Mouse (Mus musculus) MN1 (cell line): ENCODE results near the gene Cobl.

Experiments used
- DNase-seq: peaks from one replicate; pipeline ENCODE4 v3.0.0-alpha.2; 2016; ENCODE audit warnings: low spot score

Cobl gene

DNA sequence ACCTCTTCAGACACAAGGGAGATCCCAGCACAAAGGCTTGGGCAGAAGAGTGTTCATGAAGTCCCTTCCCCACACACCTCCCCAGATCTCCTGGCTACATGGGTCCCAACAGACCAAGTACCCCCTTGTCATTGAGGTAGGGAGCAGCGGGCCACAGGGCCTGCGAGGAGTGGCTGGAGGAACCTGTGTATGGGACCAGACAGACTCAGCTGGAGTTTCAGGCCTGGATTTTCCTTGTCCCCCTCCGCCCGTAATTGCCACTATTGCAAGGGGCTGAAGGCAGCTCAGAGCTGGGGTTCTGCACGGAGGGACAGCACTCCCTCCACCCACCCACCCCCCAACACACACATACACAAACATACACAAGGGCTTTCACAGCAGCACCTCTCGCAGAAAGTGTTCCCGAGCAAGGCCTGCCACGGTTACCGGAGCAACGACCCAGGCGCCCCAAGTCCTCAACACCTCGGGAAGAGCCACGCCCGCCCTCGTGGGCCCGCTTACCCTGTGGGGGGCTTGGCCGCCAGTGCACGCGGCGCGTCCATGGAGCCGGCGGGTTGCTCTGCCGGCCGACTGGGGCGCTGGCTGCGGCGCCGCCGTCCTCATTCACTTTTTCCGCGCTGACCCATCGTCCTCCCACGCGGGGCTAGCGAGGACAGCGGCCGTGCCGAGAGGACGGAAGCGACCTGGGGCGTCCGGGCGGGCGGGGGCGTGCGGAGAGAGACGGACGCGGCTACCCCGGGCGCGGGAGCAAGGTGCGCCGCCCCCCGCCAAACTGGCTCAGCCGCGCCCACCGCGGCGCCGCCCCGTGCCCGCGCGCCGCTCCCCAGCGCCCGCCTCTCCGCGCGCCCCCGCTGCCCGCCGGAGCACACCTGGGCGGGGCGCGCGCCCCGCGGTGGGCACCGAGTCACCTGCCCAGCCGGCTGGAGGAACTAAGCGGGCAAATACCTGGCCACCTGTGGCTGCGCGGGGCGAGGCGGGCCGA, at the start of gene Cobl:
TSS of gene Cobl (minus strand) at position 780 of the 982 bp plus-strand sequence.
- DNase-seq, result no peak

DNA sequence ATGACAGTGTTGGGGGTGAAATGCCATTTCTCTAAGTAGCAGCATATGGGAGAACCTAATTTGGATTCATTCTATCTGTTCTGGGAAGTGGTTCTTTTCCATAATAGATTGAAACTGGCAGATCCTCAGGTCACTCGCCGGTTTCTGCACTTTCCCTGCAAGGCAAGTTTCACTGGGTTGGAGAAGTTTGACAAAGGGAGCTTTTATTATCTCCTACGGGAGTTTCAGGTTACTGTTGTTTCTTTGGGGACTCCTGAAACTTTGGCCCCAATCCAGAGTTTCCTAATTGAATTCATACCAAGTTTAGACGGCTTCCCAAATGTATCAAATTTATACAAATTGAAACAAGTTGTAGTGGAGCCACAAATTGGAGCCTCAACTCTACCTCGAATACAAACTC, 49.0 kb upstream of the Cobl start:
- no peak for DNase-seq

DNA sequence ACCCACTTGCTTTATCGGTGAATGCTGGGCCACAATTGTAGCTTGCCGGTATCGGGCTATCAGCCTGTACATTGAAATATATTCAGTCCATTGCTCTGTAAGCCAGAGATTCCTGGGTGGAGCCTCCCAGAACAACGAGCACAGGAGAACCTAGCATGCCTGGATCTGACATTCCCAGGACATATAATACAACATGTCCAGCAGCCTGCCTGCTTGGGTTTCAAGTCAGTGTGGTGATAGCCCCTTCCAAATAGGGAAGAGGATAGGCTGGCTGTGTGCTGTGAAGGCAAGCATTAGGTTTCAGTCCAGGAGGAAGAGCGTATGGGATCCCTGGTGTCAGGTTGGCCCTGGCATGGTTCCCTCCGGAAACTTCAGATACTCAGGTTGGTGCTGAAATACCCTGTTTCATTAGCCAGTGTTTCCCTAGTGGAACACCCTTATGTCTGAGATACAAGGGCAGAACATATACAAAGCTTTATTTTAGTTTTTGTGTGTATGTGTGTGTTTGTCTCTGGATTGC, 41.7 kb upstream of the Cobl start:
- no peak for DNase-seq

DNA sequence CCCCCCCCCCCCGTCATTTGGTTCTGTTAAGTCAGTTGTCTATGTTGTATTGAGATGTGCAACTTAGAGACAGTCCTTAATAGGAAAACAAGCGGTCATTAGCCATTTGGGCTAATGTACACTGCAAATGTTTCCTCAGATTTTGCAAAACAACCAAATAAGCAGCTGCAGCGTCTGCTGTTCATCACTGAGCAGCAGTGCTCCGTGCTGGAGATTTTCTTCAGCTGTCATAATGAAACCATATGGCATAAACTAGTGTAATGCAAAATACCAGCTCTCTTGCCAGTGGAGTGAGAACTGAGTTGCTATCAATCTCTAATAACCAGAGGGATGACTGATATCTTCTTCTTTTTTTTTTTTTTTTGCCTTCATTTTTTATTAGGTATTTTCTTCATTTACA, 39.0 kb upstream of the Cobl start:
- DNase-seq, result no peak

DNA sequence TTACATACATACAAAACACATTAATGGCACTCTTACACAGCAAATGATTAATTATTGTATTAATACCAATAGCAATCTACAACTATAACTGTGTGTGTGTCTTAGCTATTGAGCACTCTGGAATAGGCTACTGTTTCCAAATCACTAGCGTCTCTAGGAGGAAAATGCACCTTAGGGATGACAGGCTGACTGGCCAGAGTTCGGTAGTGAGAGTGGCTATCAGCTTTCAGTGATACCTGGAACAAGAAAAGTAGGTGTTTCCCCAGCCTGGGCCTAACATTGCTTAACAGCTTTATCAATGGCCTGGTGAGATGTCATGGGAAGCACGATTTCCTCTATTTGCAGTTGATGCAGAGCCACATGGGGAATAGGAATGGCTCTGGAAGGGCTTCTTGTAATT, 37.0 kb upstream of the Cobl start:
- DNase-seq, result no peak

DNA sequence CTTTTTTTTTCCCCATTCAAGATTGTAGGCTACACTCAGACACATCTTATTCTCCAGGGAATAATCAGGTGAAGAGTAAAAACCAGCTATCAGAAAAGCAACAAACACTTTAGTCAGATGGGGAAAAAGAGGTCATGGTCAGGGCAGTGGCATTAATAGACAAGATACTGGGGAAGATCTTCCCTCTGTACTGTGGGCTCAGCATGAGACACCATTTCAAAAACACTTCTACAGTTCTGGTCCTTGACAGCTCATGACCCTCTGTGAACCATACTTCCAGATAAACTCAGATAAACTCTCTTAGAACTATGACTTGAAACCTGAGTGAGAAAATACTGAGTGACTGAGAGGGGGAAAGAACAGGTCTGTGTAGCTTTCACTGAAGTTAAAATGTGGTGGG, 29.0 kb upstream of the Cobl start:
- no peak for DNase-seq

DNA sequence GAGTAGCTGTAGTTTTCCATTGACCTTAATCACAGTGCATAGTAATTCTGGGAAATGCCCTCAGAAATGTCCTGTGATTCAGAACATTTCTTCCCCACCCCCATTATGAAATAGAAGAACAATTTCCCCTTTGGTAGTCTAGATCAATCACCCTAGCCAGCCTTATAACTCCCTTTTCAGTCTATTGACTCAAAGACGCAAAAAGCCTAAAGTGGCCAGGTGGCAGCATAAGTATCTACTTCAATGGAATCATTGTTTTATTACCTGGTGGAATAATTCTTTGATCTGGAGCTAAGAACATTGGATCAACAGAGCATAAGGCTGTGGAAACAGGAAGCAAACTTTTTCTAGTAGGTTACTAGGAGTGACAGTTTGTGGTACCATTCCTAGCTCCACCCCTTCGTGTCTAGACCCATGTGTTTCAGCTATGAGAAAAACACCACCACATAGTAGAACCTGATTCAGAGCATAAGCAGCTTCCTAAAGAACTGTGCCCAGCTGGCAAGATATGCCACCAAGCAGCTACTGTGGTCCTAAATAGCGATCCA, 15.2 kb upstream of the Cobl start:
- no peak for DNase-seq

DNA sequence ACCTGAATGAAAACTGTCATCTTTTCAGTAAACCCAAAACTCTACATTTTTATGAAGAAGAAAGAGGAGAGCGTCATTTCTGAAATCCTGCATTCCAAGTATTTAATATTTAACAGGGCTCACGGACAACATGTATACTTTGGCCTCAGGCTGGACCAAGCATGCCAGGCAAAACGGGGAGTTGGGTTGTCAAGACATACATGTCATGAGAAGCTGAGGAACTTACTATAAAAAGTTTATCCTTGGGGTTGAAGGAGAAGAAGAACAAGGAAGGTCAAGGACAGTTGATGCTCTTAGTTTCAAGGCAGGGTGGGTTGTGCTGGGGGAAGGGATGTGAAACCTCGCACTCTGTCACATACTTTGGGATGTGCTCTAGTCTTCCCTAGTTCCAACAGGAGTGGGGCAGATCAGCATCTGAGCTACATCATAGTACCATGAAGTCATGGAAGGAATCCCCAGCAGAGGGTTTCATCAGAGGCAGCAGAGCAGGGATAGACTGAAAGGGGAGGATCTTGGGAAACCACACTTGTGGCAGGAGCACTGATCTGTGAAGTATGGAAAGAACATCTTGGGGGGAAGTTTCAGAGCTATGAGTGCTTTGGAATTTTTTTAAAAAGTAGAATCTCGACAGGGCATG, 9.7 kb upstream of the Cobl start:
- no peak for DNase-seq

DNA sequence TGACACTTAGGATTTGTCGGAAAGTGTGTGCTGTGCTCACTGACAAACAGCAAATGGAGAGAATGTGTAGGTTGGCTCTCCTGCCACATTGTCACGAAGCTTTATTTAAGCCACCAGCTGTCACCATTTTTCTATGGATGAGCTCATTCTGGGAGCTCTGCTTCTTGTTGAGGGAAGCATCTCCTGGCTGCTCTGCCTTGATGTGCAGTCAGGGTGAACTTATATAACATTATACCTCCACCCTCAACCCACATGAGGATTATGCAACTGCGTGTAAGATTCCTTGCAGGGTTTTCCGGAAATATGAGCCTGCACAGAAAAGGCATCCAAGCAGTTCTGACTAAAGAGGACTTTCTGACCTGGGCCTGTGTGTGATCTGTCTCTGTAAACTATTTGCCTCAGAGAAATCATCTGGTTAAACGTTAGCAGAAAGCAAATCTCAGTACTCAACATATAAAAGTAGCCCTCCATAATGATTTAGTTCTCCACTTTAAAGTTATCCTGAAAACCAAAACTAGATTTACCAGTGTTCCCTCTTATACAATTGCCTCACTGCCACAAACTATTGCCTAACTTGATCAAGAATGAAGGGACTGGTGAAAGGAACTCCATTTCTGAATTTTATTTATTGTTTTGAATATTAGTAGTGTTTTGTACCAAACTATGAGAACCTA, 9.0 kb upstream of the Cobl start:
- no peak for DNase-seq

DNA sequence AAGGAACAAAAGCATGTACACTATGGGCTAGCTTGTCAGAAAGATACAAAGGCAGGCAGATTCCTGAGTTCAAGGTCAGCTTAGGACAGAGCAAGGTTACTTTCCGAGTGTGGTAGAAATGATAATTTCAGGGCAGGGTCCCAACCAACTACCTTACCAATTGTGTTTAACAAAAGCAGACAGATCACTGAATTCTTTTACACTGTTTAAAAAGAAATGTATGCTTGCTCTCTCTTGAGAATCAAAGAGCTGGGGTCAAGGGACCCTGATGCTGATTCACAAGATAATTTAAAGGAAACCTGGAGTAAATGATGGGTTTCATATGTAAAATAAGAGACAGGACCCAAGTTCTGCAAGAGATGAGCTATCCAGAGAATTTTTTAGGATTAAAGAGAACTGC, 4.9 kb upstream of the Cobl start:
- DNase-seq, result no peak

DNA sequence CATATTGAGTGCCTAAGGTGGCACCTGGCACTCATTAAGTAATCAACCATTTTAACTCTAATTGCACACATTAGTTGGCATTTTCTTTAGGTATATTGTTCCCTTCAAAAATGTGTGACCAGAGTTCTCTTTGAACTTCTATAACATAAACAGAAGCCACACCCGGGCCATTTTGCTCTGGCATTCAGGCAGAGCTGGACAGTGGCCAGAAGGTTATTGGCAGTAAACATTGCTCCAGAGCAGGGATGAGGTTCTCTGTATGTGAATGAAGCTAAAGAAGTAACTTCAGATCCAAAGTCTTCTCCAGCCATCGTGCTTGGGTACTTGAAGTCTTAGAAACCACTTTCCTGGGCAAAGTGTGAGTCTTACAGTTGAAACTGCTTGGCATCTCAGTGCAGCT, 3.9 kb upstream of the Cobl start:
- DNase-seq, result no peak

DNA sequence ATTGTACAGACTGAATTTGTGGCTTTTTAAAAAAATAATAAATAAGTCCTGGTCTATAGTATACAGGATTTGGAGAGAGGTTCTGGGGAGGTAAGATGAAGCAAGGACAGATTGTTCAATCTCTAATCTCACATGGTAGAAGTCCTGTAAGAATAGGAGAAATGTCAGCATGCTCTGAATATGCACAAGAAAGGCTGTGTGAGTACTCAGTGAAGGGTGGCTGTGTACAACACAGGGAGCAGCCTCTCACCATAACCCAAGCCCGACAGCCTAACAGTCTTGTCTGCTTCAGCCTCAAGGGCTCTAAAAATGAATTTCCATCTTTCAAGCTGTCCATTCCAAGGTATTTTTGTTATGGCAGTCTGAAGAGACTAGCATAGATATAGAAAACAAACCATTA, 3.1 kb upstream of the Cobl start:
- no peak for DNase-seq

DNA sequence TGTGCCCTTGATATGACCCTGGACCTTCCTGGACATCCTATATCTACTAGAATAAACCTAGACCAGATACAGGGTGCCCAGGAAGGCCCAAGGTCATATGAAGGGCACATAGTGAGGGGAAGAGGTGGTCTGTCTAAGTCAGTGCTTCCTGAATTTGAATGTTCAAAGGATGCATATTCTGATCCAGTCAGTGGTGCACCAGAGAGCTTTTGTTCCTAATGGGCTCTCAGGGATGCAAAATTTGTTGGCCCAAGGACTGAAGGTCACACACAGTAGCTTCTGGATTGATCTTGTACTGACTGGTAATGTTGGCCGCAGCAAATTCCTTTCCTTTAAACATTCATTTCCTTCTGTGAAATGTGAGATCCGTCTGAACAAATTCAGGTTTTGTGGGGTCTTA, 2.5 kb upstream of the Cobl start:
- DNase-seq, result no peak

DNA sequence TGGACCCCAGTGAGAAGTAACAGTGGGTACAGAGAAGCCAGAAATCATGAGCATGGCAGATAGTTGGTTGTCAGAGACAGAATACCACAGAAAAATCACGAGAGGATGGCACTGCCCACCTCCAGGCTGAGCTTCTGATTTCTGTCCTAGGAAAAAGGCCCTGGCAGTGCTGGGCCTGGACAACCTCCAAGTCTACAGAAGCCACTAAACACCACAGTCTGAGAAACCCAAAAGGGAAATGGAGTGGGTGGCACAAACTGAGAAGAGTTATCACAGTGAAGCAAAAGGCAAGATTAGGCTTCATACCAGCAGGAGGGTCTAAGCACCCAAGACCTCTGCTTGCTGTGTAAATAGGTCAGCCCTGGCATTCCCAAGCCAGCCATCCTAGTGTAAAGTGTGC, 1.8 kb upstream of the Cobl start:
- DNase-seq, result no peak

DNA sequence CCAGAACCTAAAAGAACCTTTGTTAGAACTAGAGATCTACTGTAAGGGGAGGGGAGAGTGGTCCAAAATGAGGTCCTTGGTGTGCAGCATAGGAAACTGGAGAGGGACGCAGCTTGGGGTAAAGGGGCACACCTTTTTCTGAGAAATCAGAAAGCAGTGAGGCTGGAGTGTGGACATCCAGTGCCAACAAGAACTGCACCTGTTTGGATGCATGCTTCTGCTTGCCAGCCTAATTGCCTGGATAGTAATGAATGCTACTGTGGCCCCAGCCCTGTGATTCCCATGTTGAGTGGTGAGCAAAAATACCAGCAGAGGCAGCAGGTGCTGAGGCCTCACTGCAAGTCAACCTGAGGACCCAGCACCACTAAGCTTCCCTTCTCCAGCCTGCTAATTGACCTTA, 469 bp upstream of the Cobl start:
- DNase-seq, result no peak

DNA sequence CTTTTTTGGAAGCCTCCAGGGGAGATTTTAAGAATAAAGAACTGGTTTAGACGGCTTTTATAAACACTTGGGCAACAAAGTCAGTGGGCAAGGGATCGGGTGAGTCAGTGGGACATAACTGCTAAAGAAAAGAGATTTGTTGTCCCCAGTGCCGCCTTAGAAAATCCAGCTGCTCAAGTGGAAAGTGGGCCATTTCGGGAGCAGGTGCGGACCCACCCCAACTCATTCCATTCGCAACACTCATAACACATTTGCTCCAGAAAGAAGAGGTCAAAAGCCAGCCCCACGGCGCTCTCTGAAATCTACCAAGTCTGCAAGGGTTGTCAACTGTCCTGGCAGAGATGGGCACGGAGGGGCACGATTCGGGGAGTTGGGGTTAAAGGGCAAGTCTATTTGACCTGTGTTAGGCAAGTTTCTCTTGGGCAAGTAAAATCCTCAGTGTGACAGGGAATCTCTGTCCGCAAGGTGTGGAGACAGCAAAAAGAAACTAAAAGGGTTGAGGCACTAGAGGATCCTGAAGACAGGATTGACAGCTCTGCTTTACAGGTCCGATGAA, 1.1 kb downstream of the Cobl start:
- DNase-seq, result no peak

DNA sequence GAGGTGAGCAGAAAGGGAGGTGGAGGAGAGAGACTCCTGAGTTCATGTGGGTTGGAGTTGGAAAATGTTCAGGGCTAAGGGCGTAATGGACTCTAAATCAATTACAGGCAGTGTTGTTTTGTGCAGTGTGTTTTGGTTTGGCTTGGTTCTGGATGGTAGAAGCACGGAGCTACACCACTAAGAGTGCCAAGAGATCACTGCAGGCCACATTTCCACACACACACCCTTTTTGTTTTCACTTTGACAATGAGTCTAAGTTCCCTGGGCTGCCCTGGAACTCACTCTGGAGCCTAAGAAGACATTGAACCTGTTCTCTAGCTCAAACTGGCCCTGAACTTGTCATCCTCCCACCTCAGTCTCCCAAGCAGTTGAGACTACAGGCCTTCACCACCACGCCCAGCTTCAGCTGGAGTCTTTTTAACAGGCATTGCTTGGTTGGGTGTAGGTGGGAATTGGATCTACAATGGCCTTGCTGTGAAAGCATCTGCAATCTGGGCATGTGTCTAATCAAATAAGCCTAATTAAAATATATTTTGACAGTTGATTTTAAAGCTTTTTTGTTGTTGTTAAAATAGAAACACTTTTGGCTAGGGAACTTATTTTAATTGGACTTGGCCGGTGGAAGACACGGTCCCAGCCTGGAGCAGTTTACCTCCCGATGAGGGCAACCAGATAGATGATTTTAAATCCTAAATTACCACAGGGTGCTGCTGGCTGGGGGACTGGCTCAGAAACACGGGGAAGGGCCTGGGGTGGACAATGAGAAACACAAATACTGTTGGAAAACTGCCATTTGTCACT, 4.8 kb downstream of the Cobl start:
- no peak for DNase-seq

DNA sequence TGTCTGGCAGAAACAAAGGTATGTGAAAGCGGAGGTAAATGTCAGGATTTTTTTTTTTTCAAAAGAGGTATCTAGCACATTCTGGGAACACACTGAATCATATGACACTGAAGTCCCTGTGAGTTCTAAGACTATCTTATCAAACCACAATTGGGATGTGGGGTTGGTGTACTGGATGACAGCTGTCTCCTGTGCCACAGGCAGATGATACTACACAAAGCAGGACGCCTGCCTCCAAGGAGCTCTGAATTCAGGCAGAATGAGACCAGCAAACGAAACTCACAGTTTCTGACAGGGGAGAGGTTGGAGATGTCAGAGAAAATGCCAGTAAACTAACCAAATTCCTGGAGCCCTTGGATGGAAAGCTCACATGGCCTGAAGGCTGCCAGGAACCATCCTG, 5.9 kb downstream of the Cobl start:
- no peak for DNase-seq

DNA sequence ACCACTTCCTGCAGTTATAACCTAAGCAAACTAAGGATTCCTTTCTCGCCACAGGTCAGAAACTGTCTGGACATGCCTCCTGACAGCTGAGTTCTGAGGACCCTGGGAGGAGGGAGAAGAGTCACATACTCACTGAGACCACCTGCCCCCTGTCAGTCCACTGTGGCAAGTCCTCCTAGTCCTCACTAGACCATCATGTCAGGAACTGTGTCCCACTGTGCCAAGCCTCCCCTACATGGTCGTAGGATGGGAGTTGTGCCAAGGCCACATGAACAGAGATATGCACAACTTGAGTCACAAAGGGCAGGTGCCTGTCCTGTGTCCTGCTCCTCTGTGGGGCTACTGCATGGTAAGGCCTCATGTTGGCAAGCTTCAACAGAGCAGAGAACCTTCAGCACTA, 6.4 kb downstream of the Cobl start:
- DNase-seq, result no peak

DNA sequence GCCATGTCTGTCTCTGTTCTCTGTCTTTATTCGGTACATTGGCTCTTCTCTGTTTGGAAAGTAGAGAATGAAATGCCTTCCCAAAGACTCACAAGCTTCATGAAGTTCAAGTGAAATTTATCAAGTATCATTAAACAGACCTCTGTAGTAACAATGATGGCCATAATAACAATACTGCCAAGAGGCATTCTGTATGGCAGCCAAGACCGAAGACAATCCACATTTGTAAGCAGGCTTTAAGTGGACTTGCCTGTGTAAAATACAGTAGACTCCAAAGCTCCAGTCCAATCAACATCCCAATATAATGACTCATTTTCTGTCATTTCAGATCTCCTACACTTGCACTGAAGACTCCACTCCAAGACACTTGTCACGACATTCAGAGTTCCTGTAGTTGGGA, 16.7 kb downstream of the Cobl start:
- no peak for DNase-seq

DNA sequence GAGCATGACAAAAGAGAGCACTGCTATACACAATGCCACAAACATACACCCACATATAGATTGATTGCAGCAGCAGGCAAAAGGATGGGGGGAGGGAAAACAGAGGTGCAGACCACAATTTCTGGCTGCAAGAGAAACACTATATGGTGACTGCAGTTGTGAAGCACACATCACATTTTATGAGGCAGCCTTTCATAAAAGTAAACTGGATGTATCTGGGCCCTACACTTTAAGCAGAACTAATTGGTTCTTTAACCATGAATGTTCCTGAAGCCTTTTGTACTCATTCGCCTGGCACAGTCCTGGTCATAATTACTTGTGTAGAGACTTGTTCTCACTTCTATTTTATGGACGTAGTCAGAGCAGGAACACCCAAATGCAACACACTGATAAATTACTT, 19.5 kb downstream of the Cobl start:
- DNase-seq, result no peak
